8 mouse cellular contexts compared by ENCODE assay signal in the genomic region with DNA sequence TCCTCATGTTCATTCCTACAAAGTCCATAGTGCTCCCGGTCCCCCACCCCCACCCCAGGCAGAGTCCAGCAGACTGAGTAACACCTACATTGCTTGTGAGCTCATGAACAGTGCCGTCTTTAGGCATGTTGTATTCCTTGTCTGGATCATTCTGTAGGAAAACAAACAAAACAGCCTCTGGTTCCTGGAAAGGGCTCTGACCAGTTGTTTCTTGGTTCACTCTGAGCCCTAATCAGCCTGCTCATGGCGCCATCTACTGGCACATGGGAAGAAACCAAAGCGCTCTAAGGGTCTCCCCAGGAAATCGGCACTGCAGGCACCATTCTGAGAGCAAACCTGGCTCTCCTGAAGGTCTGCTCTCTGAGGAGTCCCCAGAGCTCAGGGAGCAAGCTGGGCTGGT. TPM values are rescaled to one million over a fixed set of nuclear protein-coding genes. Genes with fewer than 3 reads are reported as not detected.
DNase-seq lines count a peak whose midpoint lies in the region; ATAC-seq and TF ChIP-seq lines count a peak whose summit lies in the region.

No protein-coding gene starts in this region.

- H3K9ac ChIP-seq in ES-Bruce4 (ENCODE audit: low read depth, poor library complexity, severe bottlenecking) = no peak overlapping the region
- no peak overlapping the region for H3K9ac ChIP-seq in forebrain, embryonic 16.5 days (replicated peaks; ENCODE audit: low read depth, low read length)
- H3K9ac ChIP-seq in midbrain, embryonic 14.5 days (replicated peaks; ENCODE audit: low read length) = no peak overlapping the region

- no peak overlapping the region for H3K4me3 ChIP-seq in layer of hippocampus, adult 2 months
- no peak overlapping the region for H3K4me3 ChIP-seq in ES-Bruce4 (ENCODE audit: low read depth, low read length)
- H3K4me3 ChIP-seq in forebrain, embryonic 16.5 days (replicated peaks; ENCODE audit: low read length) = no peak overlapping the region
- no peak overlapping the region for H3K4me3 ChIP-seq in midbrain, embryonic 14.5 days (replicated peaks; ENCODE audit: low read depth, low read length)

- H3K27ac ChIP-seq in layer of hippocampus, adult 2 months = no peak overlapping the region
- no peak overlapping the region for H3K27ac ChIP-seq in ES-Bruce4 (ENCODE audit: insufficient read depth, low read length)
- no peak overlapping the region for H3K27ac ChIP-seq in forebrain, embryonic 16.5 days (ENCODE audit: low read length)
- no peak overlapping the region for H3K27ac ChIP-seq in midbrain, embryonic 14.5 days (replicated peaks; ENCODE audit: low read depth, low read length)

- no peaks in the 10 kb centered on the region for H3K9me3 ChIP-seq in ES-Bruce4 (replicated peaks; ENCODE audit: control insufficient read depth, insufficient read depth, low read length, poor library complexity, severe bottlenecking)
- no peaks in the 10 kb centered on the region for H3K9me3 ChIP-seq in forebrain, embryonic 16.5 days (ENCODE audit: control insufficient read depth, low read length)
- H3K9me3 ChIP-seq in midbrain, embryonic 14.5 days (ENCODE audit: control insufficient read depth, low read length) = no peaks in the 10 kb centered on the region

- TF ChIP-seq EP300 in ES-Bruce4 (IDR thresholded peaks at IDR 0.05; ENCODE audit: insufficient read depth, low read depth, low read length) = no peak

- H3K36me3 ChIP-seq in ES-Bruce4 (ENCODE audit: control insufficient read depth, insufficient read depth, low read length, poor library complexity, severe bottlenecking) = no peaks in the 10 kb centered on the region
- H3K36me3 ChIP-seq in forebrain, embryonic 16.5 days (ENCODE audit: control insufficient read depth, insufficient read depth) = peaks cover 17% of the 10 kb centered on the region
- peaks cover 96% of the 10 kb centered on the region for H3K36me3 ChIP-seq in midbrain, embryonic 14.5 days (ENCODE audit: control insufficient read depth, insufficient read depth, low read length)

- no peak overlapping the region for H3K4me2 ChIP-seq in forebrain, embryonic 16.5 days (ENCODE audit: low read length)
- no peak overlapping the region for H3K4me2 ChIP-seq in midbrain, embryonic 14.5 days (ENCODE audit: low read length)

- no peak for TF ChIP-seq POLR2A in ES-Bruce4 (IDR thresholded peaks at IDR 0.05; ENCODE audit: insufficient read depth, low read length)

- H3K4me1 ChIP-seq in ES-Bruce4 (ENCODE audit: control insufficient read depth, insufficient read depth, low read length) = peaks cover 3% of the 10 kb centered on the region
- H3K4me1 ChIP-seq in forebrain, embryonic 16.5 days (replicated peaks; ENCODE audit: control insufficient read depth, insufficient read depth, low read length) = no peaks in the 10 kb centered on the region
- H3K4me1 ChIP-seq in midbrain, embryonic 14.5 days (ENCODE audit: control insufficient read depth, insufficient read depth, low read length) = no peaks in the 10 kb centered on the region

- peak; percentile 33 to 53 for DNase-seq in layer of hippocampus, adult 2 months (ENCODE audit: low spot score in 2 of 2)
- DNase-seq in layer of hippocampus, adult 11-12 months (ENCODE audit: low spot score) = no peak
- peak; percentile 63 for DNase-seq in adrenal gland, postnatal 10 days
- DNase-seq in kidney, postnatal 4 days = peak; percentile 74 to 82
- peak; percentile 86 for DNase-seq in midbrain, embryonic 14.5 days
- no peak for DNase-seq in spleen, adult 12 weeks (ENCODE audit: low spot score)

- no peaks in the 10 kb centered on the region for H3K27me3 ChIP-seq in ES-Bruce4 (ENCODE audit: control insufficient read depth, insufficient read depth, low read length, poor library complexity, severe bottlenecking)
- H3K27me3 ChIP-seq in forebrain, embryonic 16.5 days (replicated peaks; ENCODE audit: control insufficient read depth, insufficient read depth, low read length) = no peaks in the 10 kb centered on the region
- no peaks in the 10 kb centered on the region for H3K27me3 ChIP-seq in midbrain, embryonic 14.5 days (ENCODE audit: control insufficient read depth, insufficient read depth, low read length)

- ATAC-seq in forebrain, embryonic 16.5 days = peak; percentile 61; the same call in 1 of the 2 replicates
- no peak for ATAC-seq in midbrain, embryonic 14.5 days (ENCODE audit: low FRiP score, low TSS enrichment)

- WGBS in forebrain, embryonic 16.5 days = 31% methylated on average over 5 of the region's 5 CpGs
- 42% methylated on average over 5 of the region's 5 CpGs for WGBS in midbrain, embryonic 14.5 days

- TF ChIP-seq CTCF in layer of hippocampus, adult 2 months (conservative IDR thresholded peaks at IDR 0.05) = peak; percentile 82
- peak; percentile 83 for TF ChIP-seq CTCF in ES-Bruce4 (IDR thresholded peaks at IDR 0.05; ENCODE audit: low read depth, low read length)

RNA-seq across cellular contexts. Expression of gene Exoc7, which starts 12.7 kb away (rescaled TPM):
- total RNA-seq in layer of hippocampus, adult 2 months (2021) = 10 to 100 TPM; 83.2 to 94.8 TPM
- polyA plus RNA-seq in ES-Bruce4 (2011; ENCODE audit: insufficient read depth, insufficient read length, low read depth, missing spikeins) = 93.3 and 95.2 TPM in 2 replicates
- 10 to 100 TPM; 57.0 to 70.2 TPM for total RNA-seq in adrenal gland, postnatal 10 days (2021)
- polyA plus RNA-seq in forebrain, embryonic 16.5 days (2015; fragmentation: Nextera tagmentation; extraction: Ambion mirVana) = 114 and 116 TPM in 2 replicates
- 122 and 125 TPM in 2 replicates for polyA plus RNA-seq in midbrain, embryonic 14.5 days (2014; fragmentation: Nextera tagmentation; extraction: Ambion mirVana)

RNA-seq across cellular contexts. Expression of gene Galr2, which starts 13.6 kb away (rescaled TPM):
- total RNA-seq in layer of hippocampus, adult 2 months (2021) = not detected
- 0.35 and 0.61 TPM in 2 replicates for polyA plus RNA-seq in ES-Bruce4 (2011; ENCODE audit: insufficient read depth, insufficient read length, low read depth, missing spikeins)
- total RNA-seq in adrenal gland, postnatal 10 days (2021) = under 1 TPM; 0.15 to 0.36 TPM
- polyA plus RNA-seq in forebrain, embryonic 16.5 days (2015; fragmentation: Nextera tagmentation; extraction: Ambion mirVana) = 0.10 and 0.14 TPM in 2 replicates
- polyA plus RNA-seq in midbrain, embryonic 14.5 days (2014; fragmentation: Nextera tagmentation; extraction: Ambion mirVana) = 0.30 and 0.55 TPM in 2 replicates

RNA-seq across cellular contexts. Expression of gene Srp68, which starts 20.3 kb away (rescaled TPM):
- total RNA-seq in layer of hippocampus, adult 2 months (2021) = 10 to 100 TPM; 63.7 to 64.1 TPM
- 101 and 107 TPM in 2 replicates for polyA plus RNA-seq in ES-Bruce4 (2011; ENCODE audit: insufficient read depth, insufficient read length, low read depth, missing spikeins)
- total RNA-seq in adrenal gland, postnatal 10 days (2021) = 10 to 100 TPM; 63.3 to 64.9 TPM
- polyA plus RNA-seq in forebrain, embryonic 16.5 days (2015; fragmentation: Nextera tagmentation; extraction: Ambion mirVana) = 64.1 and 72.0 TPM in 2 replicates
- 49.5 and 57.1 TPM in 2 replicates for polyA plus RNA-seq in midbrain, embryonic 14.5 days (2014; fragmentation: Nextera tagmentation; extraction: Ambion mirVana)

RNA-seq across cellular contexts. Expression of gene Foxj1, which starts 40.9 kb away (rescaled TPM):
- total RNA-seq in layer of hippocampus, adult 2 months (2021) = 1 to 10 TPM; 4.3 to 5.9 TPM
- polyA plus RNA-seq in ES-Bruce4 (2011; ENCODE audit: insufficient read depth, insufficient read length, low read depth, missing spikeins) = 11.7 and 12.3 TPM in 2 replicates
- total RNA-seq in adrenal gland, postnatal 10 days (2021) = under 1 TPM; 0.18 to 0.30 TPM
- polyA plus RNA-seq in forebrain, embryonic 16.5 days (2015; fragmentation: Nextera tagmentation; extraction: Ambion mirVana) = 6.6 and 7.0 TPM in 2 replicates
- polyA plus RNA-seq in midbrain, embryonic 14.5 days (2014; fragmentation: Nextera tagmentation; extraction: Ambion mirVana) = 9.2 TPM in 2 replicates

RNA-seq across cellular contexts. Expression of gene Evpl, which starts 56.4 kb away (rescaled TPM):
- total RNA-seq in layer of hippocampus, adult 2 months (2021) = under 1 TPM; 0.67 to 0.93 TPM
- polyA plus RNA-seq in ES-Bruce4 (2011; ENCODE audit: insufficient read depth, insufficient read length, low read depth, missing spikeins) = 2.6 and 3.1 TPM in 2 replicates
- 1 to 10 TPM; 1.4 to 1.7 TPM for total RNA-seq in adrenal gland, postnatal 10 days (2021)
- 0.32 and 0.39 TPM in 2 replicates for polyA plus RNA-seq in forebrain, embryonic 16.5 days (2015; fragmentation: Nextera tagmentation; extraction: Ambion mirVana)
- polyA plus RNA-seq in midbrain, embryonic 14.5 days (2014; fragmentation: Nextera tagmentation; extraction: Ambion mirVana) = 0.36 and 0.43 TPM in 2 replicates

Comparison
In these comparisons a context has a peak if more than half of its experiments do, and no peak if none do; other contexts are left out.
1. DNase-seq: peak in layer of hippocampus, adult 2 months (2 of 2), adrenal gland, postnatal 10 days (single experiment), kidney, postnatal 4 days (2 of 2) and midbrain, embryonic 14.5 days (single experiment); none in layer of hippocampus, adult 11-12 months (single experiment) and spleen, adult 12 weeks (single experiment).